Mouse (Mus musculus): ENCODE data around the gene Golgb1.

Gene Golgb1

DNA sequence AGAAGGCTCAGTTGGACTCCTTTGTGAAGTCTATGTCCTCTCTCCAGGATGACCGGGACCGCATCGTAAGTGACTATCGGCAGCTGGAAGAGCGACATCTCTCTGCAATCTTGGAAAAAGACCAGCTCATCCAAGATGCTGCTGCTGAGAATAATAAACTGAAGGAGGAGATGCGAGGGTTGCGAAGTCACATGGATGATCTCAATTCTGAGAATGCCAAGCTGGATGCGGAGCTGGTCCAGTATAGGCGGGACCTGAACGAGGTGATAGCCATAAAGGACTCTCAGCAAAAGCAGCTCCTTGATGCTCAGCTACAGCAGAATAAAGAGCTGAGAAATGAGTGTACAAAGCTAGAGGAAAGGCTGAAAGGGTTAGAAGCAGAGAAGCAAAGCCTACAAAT is 43.6 kb downstream of the Golgb1 start:
- no peak for DNase-seq (ENCODE audit: low spot score in 2 of 2)

DNA sequence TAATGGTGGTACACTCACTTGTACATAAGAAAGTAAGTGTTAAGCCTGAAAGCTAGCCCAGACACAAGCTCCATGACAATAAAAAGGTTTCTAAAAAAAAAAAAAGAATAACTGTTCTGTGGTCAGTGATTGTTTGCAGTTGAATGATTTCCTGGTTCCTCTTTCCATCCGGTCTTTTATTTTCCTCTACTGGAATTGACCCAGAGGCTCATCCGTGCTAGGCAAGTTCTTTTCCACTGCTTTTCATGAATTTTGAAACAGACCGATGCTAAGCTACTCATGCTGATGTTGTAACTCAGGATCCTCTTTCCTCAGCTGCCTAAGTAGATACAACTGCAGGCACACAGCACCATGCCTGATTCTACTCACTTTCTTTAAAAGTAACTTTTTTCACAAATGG is 45.5 kb downstream of the Golgb1 start:
- no peak for DNase-seq (ENCODE audit: low spot score in 2 of 2)

DNA sequence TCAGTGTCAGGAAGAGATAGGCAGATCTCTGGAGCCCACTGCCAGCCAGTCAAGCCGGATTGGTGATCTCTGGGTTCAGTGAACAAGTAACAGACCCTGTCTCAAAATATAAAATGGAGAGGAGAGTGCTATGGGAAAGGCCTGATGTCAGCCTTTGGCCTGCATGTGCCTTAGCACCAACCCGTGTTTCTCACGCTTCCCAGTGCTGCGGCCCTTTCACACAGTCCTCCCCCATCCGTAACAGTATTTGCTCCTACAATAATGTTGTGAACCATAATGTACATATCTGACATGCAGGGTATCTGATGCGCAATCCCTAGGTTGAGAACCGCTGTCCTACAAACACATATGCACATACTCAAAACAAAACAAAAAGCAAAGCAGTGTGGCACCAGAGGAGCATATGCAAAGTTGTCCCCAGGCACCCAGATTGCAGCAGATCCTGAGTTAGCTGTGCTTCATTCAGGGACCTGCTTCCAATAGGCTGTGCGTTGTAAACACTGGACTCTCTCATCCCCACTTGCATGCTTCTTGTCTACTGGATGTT is 46.2 kb downstream of the Golgb1 start:
- no peak for DNase-seq (ENCODE audit: low spot score in 2 of 2)

DNA sequence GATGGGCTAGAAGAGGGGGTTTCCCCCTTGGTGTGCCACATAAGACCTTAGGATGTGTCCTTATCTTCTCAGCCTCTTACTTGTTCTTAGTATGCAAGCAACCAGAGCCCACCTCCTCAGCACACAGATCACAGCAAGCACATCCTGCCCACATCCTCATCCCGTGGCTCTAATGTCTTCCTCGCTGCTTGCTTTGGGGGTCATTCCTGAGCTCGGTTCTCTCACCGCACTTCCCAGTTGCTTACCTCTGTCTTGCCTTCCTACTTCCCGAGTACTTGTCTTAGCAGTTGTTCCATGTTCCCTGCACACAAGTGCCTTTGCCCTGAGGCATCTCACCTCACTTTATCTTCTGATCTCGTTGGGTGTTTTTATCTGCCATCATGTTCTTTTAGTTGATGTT is 47.0 kb downstream of the Golgb1 start:
- no peak for DNase-seq (ENCODE audit: low spot score in 2 of 2)

DNA sequence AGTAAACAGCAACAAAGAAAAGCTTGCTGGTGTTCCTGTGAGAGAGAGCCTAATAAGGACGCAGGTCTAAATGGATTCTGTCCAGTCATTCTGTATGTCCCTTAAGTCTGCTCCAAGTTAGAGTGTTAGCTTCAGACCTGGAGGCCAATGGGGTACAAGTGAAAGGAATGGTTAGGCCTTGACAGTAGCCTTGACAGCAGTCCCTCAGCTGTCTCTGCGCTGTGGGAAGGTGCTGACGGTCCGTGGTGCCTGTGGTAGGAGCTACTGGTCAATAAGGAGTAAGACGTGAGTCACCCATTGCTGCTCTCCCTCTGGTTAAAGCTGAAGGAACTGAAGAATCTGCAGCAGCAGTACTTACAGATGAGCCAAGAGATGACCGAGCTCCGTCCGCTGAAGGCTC is 49.4 kb downstream of the Golgb1 start:
- DNase-seq (ENCODE audit: low spot score in 2 of 2), result no peak

DNA sequence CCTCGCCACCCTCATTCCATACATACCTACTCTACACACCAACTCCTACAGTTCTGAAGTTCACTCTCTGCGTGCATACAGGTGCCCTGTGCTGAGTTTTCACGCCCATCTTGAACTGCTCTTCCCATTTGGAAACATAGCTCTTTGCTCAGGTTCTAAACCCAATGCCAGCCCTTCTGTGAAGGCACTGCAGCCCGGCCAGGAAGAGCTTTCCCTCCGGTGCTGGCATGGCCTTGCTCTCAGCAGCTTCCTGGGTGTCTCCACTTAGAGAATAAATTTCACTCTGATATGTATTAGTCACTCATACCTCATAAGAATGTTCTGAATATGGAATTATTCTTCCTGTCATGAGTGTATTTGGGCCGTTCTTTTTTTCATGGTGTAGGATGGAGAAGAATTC is 50.4 kb downstream of the Golgb1 start:
- DNase-seq (ENCODE audit: low spot score in 2 of 2), result no peak

DNA sequence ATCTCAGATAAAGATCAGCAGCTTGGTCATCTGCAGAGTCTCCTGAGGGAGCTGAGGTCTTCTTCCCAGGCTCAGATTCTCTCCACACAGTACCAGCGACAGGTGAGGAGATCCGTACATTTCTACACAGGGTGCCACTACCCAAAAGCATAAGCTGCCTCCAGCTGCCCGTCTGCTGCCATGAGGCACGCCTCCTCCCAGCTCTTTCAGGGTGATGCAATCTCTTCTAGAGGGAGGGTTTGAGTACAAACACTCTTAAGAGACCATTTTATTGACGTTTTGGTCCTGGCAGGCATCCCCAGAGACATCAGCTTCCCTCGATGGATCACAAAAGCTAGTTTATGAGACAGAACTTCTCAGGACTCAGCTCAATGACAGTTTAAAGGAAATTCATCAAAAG is 50.9 kb downstream of the Golgb1 start:
- no peak for DNase-seq (ENCODE audit: low spot score in 2 of 2)

DNA sequence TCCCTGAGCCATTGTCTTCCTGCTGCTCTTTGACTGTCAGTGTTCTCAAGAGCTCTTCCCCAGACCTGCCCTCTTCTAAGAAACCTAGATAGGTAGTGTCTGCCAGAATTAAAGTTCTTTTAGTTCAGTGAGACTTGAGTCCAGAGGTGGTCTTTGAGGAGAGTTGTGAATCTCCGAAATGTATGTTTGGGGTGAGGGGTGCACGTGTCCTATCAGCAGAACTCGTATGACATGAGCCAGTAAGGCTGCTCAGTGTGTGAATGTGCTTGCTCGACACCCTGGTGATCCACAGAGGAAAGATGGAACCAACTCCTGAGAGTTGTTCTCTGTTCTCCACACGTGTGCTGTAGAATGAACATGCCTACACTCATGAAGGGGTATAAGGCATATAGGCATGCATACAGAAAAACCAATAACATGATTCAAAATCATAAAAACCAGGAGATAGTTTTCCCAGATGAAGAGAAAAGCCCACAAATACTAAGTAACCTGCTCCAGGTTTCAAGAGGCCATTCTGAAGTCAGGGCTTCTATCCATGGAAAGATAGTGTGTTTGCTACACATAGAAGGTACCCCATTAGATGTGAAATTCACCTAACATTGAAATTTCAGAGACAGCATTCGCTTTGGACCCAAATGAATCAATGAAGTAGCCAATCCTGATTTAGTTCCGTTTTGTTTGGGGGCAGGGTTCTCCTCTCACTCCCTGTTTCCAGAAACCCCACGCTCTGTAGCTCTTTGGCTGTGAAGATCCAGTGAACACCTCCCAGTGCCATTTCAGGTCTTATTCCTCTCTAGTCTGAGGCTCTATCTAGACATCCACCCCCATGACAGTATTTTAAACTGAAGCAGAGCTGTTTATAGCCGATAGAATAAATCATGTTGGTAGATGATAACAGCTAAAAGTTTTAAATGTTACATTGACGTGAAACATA is 51.8 kb downstream of the Golgb1 start:
- no peak for DNase-seq (ENCODE audit: low spot score in 2 of 2)

DNA sequence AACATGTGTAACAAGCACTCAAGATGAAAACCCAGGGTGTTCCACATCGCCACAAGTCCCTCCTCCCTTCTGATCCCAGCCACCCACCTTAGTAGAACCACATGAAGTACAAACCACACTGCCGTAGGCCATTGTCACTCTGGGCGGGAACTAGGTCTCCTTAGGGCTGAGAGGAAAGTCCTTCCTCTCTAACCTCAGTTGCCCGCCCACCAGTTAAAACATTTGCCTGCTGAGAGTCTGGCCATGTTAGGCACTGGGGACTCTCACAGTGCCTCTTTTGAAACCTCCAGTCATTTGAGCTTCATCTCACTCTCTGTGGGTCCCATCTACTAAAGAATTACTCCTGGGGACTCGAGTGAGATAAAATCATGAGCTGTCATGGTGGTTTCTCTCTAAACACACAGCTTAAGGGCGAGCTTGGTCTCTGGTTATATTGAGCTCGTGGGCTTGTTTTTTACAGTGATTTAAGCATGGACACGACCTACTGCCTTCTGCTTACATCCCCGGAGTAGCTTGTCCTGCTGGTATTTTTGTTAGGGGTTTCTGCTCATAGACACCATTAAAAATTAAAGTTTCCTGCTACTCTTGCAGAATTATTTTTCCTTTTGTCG is 52.7 kb downstream of the Golgb1 start:
- DNase-seq (ENCODE audit: low spot score in 2 of 2), result no peak

DNA sequence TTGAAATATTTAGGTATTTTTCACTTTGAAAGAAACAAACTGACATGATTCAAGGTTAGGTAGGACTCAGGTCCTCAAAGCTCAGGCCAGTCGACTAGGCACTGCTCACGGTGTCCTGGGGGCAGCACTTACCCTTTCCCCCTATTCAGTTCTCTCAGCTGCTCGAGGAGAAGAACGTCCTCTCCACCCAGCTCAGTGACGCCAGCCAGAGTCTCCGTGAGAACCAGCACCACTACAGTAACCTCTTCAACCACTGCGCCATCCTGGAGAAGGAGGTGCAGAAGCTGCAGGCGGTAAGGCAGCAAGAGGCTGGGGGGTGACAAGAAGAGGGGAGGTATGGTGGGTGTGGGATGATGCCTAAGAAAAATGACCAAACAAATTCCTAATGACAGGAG is 53.2 kb downstream of the Golgb1 start:
- no peak for DNase-seq (ENCODE audit: low spot score in 2 of 2)

DNA sequence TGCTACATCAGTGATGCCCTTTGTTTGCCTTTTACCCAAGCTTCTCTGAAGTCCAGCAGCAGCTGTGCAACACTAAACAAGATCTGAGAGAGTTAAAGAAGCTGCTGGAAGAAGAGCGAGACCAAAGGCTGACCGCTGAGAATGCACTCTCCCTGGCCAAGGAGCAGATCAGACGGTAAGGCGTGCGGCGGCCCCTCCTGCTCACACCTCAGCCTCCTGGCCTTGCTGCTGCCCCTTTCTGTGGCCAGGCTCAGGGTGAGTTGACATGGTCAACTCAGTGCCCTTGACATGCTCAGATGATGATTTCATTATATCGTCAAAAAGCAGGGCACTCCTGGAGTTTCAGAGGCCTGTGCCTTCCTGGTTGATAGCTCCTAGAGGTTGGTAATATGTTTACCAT is 54.3 kb downstream of the Golgb1 start:
- no peak for DNase-seq (ENCODE audit: low spot score in 2 of 2)

DNA sequence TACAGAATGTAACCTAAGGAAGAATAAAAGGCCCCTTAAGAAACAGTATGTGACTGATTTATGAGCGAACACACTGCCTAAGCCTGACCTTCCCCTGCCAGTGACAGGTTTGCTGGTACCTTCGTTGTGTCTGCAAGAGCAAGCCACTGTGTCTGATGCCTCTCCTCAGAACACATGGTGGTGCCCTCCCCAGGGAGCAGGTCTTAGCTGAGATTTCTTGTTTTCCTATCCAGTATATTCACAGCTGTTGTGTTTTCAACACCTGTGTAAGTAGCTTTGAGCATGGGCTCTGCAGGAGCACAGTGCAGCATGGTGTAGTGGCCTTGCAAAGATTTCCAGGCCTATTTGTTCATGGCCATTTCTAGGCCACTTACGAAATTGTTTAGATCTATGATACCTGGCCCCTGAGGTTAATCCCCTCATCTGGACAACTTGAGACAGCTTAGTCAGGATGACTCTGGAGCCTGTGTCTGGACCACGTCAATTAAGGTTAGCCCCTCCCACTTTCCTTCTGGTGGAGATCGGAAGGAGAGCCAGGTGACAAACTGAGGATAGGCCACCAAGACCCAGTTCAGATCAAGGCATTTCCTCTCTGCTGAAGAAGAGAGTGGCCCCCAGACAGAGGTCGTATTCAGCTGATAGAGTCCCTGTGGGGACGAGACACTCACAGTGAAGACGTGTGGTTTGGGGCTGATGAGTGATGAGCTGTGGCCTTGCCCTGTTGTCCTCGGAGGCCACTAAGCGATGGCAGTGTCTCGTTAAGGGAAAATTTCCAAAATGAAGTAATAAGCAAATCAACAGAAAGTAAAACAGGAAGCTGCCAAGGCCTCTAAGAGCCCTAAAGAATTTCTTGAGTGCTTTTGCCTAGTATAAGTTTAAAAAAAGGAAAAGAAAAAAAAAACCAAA is 55.5 kb downstream of the Golgb1 start:
- DNase-seq (ENCODE audit: low spot score in 2 of 2), result no peak

DNA sequence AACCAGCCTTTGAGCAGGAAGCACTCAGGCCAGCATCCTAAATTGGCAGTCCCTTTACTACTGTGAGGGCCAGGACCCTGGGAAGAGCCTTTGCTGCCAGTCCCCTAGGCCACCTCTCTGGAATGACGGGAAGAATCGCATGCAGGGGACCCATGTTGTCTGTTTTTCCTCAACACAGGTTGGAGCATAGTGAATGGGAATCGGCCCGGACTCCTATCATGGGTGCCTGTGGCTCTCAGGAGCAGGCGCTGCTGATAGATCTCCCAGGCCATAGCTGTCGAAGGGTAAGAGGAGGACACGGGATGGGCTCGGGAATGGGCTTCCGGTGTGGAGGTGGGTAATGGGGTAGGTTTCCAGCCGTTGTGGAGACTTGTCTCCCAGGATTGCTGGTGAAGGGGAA is 56.4 kb downstream of the Golgb1 start:
- no peak for DNase-seq (ENCODE audit: low spot score in 2 of 2)

DNA sequence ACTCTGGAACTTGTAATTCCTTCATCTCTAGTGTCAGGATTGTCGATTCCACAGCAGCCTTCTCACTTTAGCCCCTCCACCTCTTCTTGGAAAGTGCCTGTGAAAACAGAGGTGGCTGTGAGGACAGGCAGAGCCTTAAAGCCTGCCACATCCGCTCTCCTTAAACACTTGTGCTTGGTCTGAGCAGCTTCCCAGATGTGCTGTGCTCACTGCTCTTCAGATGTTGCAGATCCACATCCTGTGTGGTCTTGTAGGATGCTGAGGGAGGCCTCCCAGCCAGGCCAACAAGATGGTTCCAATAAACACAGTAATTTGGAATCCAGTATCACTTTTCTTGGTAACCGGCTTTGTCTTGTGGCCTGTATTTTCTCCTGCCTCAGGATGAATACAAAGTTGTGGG is 57.0 kb downstream of the Golgb1 start:
- no peak for DNase-seq (ENCODE audit: low spot score in 2 of 2)

DNA sequence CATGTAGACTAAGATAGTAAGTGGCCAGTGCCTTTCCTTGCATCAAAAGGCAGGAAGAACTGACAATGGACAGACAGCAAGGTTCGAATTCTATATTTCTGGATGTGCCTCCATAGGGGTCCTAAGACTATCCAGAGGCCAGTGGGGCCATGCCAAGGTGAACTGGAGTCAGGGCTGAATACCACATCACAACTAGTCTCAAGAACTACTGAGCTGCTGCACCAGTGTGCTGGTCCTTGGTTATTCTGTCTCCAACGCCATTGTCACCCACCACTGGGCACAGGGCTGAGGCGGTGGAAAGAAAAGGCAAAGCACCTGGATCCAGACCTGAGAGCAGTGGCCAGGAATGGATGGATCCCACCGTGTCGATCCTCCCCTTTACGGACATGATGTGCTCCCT is 57.6 kb downstream of the Golgb1 start:
- no peak for DNase-seq (ENCODE audit: low spot score in 2 of 2)

DNA sequence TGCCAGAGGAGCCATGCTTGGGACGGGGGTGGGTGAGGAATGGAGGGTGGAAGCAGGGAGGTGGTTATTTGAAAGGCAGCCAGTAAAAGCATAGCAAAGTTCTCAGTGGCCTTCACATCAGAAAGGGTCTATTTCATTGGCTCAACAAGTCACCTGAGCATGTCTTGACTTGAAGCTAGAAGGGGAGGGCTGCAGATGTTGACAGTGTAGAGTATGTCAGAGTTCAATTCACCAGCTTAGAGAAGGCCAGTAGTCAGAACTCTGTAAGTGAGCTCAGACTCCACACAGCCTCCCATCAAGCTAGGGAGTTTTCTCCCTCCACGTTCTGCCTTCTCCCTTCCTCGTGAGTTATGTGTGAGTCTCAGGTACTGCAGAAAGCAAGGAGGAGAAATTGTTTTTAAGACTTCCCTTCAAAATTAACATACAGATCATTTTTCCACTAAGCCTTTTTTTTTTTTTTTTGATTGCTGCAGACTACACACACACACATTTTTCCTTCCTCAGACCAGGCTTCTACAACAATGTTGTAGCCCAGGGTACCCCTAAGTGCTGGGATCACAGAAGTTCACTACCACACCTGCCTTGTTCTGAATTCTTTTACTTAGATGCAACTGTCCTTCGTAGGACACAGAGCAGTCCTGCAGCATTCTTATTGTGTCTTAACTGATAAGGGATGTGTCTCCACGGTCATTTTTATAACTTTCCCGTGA is 59.3 kb downstream of the Golgb1 start:
- peak in 1 of 2 experiments; percentile 31 for DNase-seq (ENCODE audit: low spot score in 2 of 2)

DNA sequence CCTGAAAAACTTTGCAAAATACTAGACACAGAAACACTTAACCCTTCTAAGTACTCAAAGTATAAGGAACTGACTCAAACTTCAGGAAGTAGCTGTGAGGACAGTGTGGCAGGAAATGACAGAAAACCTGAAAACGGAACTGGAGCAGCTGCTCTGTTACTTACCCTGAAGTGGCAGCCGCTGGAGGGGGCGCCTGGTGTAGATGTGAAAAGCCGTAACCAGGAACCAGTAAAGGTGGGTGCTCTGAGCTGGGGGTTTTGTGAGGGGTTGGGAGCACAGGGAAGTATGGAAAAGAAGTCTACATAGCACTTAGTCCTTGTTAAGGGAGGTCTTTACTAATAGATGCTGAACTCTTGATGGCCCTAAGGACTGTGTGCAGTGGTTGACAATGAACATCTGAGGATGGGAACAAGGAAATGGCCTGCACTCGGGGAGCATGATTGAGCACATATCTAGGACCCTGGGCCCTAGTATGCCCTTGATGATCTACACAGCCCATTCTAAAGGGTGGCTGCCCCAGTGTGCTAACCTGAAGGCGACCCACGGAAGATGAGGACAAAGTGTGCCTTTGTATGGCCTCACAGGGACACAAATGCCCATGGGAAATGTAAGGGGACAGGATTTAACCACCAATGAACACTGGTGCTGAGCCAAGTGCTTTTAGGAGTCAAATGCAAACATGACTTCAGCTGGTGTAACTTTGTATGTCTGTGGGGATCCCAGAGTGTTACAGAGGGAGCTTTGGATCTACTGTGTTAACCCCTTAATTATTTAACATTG is 60.1 kb downstream of the Golgb1 start, which contains the start of gene Hcls1:
Gene Hcls1, plus strand, starts transcription at position 143 of the 780 bp plus-strand sequence.
- DNase-seq (ENCODE audit: low spot score in 2 of 2), result no peak

DNA sequence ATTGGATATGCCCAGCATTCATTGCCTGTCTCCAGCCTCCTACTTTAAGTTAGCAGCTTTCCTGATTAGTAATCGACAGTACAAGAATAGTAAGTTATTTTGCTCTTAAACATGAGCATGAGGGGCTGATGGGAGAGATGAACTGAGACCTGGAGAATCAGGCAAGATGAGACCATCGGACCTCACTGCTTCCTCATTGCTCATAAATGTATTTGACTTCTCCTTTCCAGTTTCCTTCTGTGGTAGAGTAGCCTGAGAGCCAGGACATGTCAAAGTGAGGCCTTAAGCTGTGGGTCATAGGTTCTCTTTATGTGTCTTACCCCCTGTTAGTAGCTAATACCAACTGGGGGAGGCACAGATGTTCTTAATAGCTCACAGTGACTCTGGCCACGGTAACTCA is 60.9 kb downstream of the Golgb1 start:
- no peak for DNase-seq (ENCODE audit: low spot score in 2 of 2)

DNA sequence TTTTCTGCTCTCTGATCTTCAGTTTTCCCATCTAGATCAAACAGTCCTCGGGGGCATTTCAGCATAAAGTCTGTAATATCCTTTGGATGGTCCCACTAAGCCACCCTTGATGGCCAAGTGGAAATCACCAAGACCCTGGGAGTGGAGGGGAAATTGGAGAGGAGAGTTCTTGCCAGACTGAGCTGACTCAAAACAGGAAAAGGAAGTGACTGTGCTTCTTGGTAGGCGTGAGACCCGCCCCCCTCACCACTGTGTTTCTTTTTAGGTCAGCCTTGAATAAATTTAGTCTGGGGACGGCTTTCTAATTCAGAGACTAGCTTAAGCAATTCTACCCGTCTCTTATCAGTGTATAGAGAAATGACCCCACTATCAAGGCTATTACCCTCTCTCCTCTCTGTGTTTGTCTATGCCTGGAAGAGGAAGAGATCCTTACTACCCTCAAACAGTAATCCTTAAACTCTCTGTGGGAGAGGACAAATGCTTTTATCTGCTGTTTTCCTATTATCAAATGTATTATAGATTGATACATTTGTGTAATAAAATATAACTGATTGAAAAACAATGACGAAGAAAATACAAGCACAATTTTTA is 66.3 kb downstream of the Golgb1 start:
- DNase-seq (ENCODE audit: low spot score in 2 of 2), result no peak

DNA sequence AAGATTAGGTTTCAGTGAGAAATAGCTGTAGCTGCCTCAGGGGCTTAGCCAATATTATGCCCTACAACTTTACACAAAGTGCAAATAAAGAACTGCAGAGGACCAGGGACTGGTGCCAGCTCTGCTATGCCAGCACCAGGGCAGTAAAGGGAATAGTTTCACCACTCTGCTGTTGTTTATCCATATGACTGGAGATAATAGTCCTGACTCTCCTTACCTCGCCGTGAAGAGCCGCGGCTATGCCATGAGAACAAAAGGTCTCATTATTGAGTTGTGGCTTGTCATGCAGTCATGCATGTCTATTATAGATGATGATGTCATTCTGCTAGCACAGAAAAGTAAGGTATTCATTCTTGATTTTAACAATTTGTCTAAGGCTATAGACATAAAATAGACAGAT is 67.0 kb downstream of the Golgb1 start:
- DNase-seq (ENCODE audit: low spot score in 2 of 2), result no peak
